Mouse (Mus musculus) midbrain, postnatal 0 days (tissue): ENCODE results near the gene Cwc22. TPM values are rescaled to one million over a fixed set of nuclear protein-coding genes. Genes with fewer than 3 reads are reported as not detected.

ENCODE experiments used
- ATAC-seq: fragments of 200-750 bp; cut with Nextera tagmentation; 2 replicates; pipeline ENCODE4 v1.8.0; 2017; ENCODE audit warnings: moderate number of reproducible peaks, mild to moderate bottlenecking, moderate TSS enrichment, moderate library complexity; ENCODE audit not compliant: low FRiP score
- DNase-seq: peaks from one replicate; pipeline ENCODE4 v3.0.0-alpha.2; 2015; ENCODE audit warnings: low spot score
- H3K27ac ChIP-seq: fragments of 300-500 bp; sonication (generic); 2 replicates; pipeline ENCODE4 v1.5.1; 2014; ENCODE audit warnings: low read depth, mild to moderate bottlenecking, low read length, mixed read lengths
- H3K27me3 ChIP-seq: fragments of 300-500 bp; sonication (generic); 2 replicates; pipeline ENCODE4 v1.6.1; 2014; ENCODE audit warnings: low read length, control low read depth, mixed read lengths; ENCODE audit not compliant: insufficient read depth
- H3K36me3 ChIP-seq: fragments of 300-500 bp; sonication (generic); 2 replicates; pipeline ENCODE4 v1.6.1; 2014; ENCODE audit warnings: low read length, control low read depth, mixed read lengths; ENCODE audit not compliant: insufficient read depth
- H3K4me1 ChIP-seq: fragments of 300-500 bp; sonication (generic); 2 replicates; pipeline ENCODE4 v1.6.1; 2014; ENCODE audit warnings: mild to moderate bottlenecking, control low read depth, antibody characterized with exemption, low read length, mixed read lengths; ENCODE audit not compliant: insufficient read depth
- H3K4me2 ChIP-seq: fragments of 300-500 bp; sonication (generic); 2 replicates; pipeline ENCODE4 v1.6.1; 2014; ENCODE audit warnings: low read depth, mild to moderate bottlenecking, low read length, mixed read lengths; ENCODE audit not compliant: poor library complexity, severe bottlenecking
- H3K4me3 ChIP-seq: fragments of 300-500 bp; sonication (generic); 2 replicates; pipeline ENCODE4 v1.5.1; 2014; ENCODE audit warnings: low read depth, mild to moderate bottlenecking, low read length, moderate library complexity
- H3K9ac ChIP-seq: fragments of 300-500 bp; sonication (generic); replicated peaks from 2 replicates; pipeline ENCODE4 v1.6.1; 2014; ENCODE audit warnings: mild to moderate bottlenecking, low read length, moderate library complexity, mixed read lengths; ENCODE audit not compliant: poor library complexity, severe bottlenecking
- H3K9me3 ChIP-seq: fragments of 300-500 bp; sonication (generic); 2 replicates; pipeline ENCODE4 v1.6.1; 2016; ENCODE audit warnings: low read length, control low read depth
- CTCF ChIP-seq: IDR thresholded peaks from 2 replicates; pipeline ENCODE4 v1.5.1; 2016; ENCODE audit warnings: antibody characterized with exemption, mild to moderate bottlenecking
- WGBS: fragments of 180-500 bp; shearing (Covaris S2); extraction: QIAGEN DNeasy Blood & Tissue Kit; methylation state at CpG from one replicate; pipeline ENCODE4 v1.1.7; 2014; 5-methylcytosine and 5-hydroxymethylcytosine counted together
- polyA plus RNA-seq: library from polyadenylated mRNA; unstranded; fragments of >200 nt; fragmentation: Nextera tagmentation; extraction: Ambion mirVana; gene quantifications from 2 replicates; pipeline ENCODE4 v1.2.1, GENCODE M21; 2015
- total RNA-seq: library from RNA; depleted of rRNA; stranded (reverse); fragments of >200 nt; gene quantifications from 2 replicates; pipeline ENCODE4 v1.2.3, GENCODE M21; 2014

The Cwc22 gene
- total and polyA plus RNA-seq, 2 experiments from 2014 or later, result 9.4 to 11.8 TPM

GRCm38 (mm10) chr2:77949521-77949920 lies 3.3 kb upstream of the Cwc22 start:
- 85% methylated on average over 1 of the region's 1 CpGs for WGBS
- Histone ChIP-seq H3K27ac (no peak overlapping the region), H3K9ac (no peak overlapping the region), H3K27me3 (no peaks in the 10 kb centered on the region), H3K36me3 (no peaks in the 10 kb centered on the region), H3K4me3 (no peak overlapping the region), H3K4me2 (no peak overlapping the region), H3K9me3 (no peaks in the 10 kb centered on the region), H3K4me1 (peaks cover 4% of the 10 kb centered on the region; the same call in 1 of the 2 replicates)
- DNase-seq (no peak), ATAC-seq (no peak)
- no peak for TF ChIP-seq CTCF

- no peak for DNase-seq
- H3K9ac ChIP-seq, result no peak overlapping the region
- H3K4me1 ChIP-seq, result peaks cover 6% of the 10 kb centered on the region; the same call in 1 of the 2 replicates
- H3K36me3 ChIP-seq, result no peaks in the 10 kb centered on the region
- no peak for TF ChIP-seq CTCF
- no peaks in the 10 kb centered on the region for H3K9me3 ChIP-seq
- no peak for ATAC-seq
- 93% methylated on average over 2 of the region's 2 CpGs for WGBS
- H3K4me2 ChIP-seq, result no peak overlapping the region
- H3K27me3 ChIP-seq, result no peaks in the 10 kb centered on the region
- H3K4me3 ChIP-seq, result no peak overlapping the region
- no peak overlapping the region for H3K27ac ChIP-seq
Measured at GRCm38 (mm10) chr2:77948921-77949320, 2.7 kb upstream of the Cwc22 start.

- ATAC-seq (no peak), DNase-seq (no peak)
- WGBS, result 76% methylated on average over 1 of the region's 1 CpGs
- no peak for TF ChIP-seq CTCF
- no peak overlapping the region for H3K27ac ChIP-seq
- H3K9me3 ChIP-seq, result no peaks in the 10 kb centered on the region
- no peak overlapping the region for H3K4me2 ChIP-seq
- H3K9ac ChIP-seq, result no peak overlapping the region
- H3K4me3 ChIP-seq, result no peak overlapping the region
- H3K27me3 ChIP-seq, result no peaks in the 10 kb centered on the region
- no peaks in the 10 kb centered on the region for H3K36me3 ChIP-seq
- H3K4me1 ChIP-seq, result peaks cover 6% of the 10 kb centered on the region; the same call in 1 of the 2 replicates
Measured at GRCm38 (mm10) chr2:77948126-77948525, 2.0 kb upstream of the Cwc22 start.

GRCm38 (mm10) chr2:77947161-77947870 lies 1.1 kb upstream of the Cwc22 start:
- H3K4me2 ChIP-seq, result no peak overlapping the region
- no peak overlapping the region for H3K9ac ChIP-seq
- 78% methylated on average over 3 of the region's 3 CpGs for WGBS
- no peak for TF ChIP-seq CTCF
- no peak overlapping the region for H3K4me3 ChIP-seq
- no peaks in the 10 kb centered on the region for H3K9me3 ChIP-seq
- H3K27me3 ChIP-seq, result no peaks in the 10 kb centered on the region
- DNase-seq (no peak), ATAC-seq (no peak)
- H3K27ac ChIP-seq, result no peak overlapping the region
- peaks cover 6% of the 10 kb centered on the region; the same call in 1 of the 2 replicates for H3K4me1 ChIP-seq
- no peaks in the 10 kb centered on the region for H3K36me3 ChIP-seq

GRCm38 (mm10) chr2:77944860-77945595 lies 1.1 kb downstream of the Cwc22 start:
- DNase-seq (no peak), ATAC-seq (no peak)
- H3K36me3 ChIP-seq, result no peaks in the 10 kb centered on the region
- WGBS, result 49% methylated on average over 8 of the region's 8 CpGs
- peaks cover 6% of the 10 kb centered on the region; the same call in 1 of the 2 replicates for H3K4me1 ChIP-seq
- H3K9me3 ChIP-seq, result no peaks in the 10 kb centered on the region
- H3K27me3 ChIP-seq, result no peaks in the 10 kb centered on the region
- peak overlapping the region; percentile 82 for H3K4me2 ChIP-seq
- peak overlapping the region; percentile 63 for H3K4me3 ChIP-seq
- no peak overlapping the region; the same call in 1 of the 2 replicates for H3K27ac ChIP-seq
- H3K9ac ChIP-seq, result peak overlapping the region; percentile 80
- TF ChIP-seq CTCF, result no peak

- Histone ChIP-seq H3K4me2 (no peak overlapping the region), H3K4me3 (no peak overlapping the region), H3K4me1 (peaks cover 6% of the 10 kb centered on the region; the same call in 1 of the 2 replicates), H3K27ac (no peak overlapping the region), H3K9ac (no peak overlapping the region), H3K27me3 (no peaks in the 10 kb centered on the region), H3K36me3 (no peaks in the 10 kb centered on the region), H3K9me3 (no peaks in the 10 kb centered on the region)
- 96% methylated on average over 5 of the region's 5 CpGs for WGBS
- DNase-seq (no peak), ATAC-seq (no peak)
- no peak for TF ChIP-seq CTCF
Measured at GRCm38 (mm10) chr2:77944281-77944680, 1.9 kb downstream of the Cwc22 start.
